Mouse (Mus musculus) forebrain, embryonic 14.5 days (tissue): ENCODE results near the gene Fa2h. TPM values are rescaled to one million over a fixed set of nuclear protein-coding genes. Genes with fewer than 3 reads are reported as not detected.
"Not testable (repeated sequence)": the region's sequence is repeated elsewhere in the genome, so short reads cannot be mapped to it uniquely, and the experiment has no call there.

Source experiments
- ATAC-seq: fragments of 200-750 bp; cut with Nextera tagmentation; 2 replicates; pipeline ENCODE4 v1.8.0; 2017; ENCODE audit warnings: mild to moderate bottlenecking, moderate library complexity
- DNase-seq: peaks from one replicate; pipeline ENCODE4 v3.0.0-alpha.2; 2015; ENCODE audit warnings: low spot score
- H3K27ac ChIP-seq: fragments of 300-500 bp; sonication (generic); 2 replicates; pipeline ENCODE4 v1.5.1; 2014; ENCODE audit warnings: low read depth, mild to moderate bottlenecking, control low read depth, low read length, moderate library complexity
- H3K27me3 ChIP-seq: fragments of 300-500 bp; sonication (generic); replicated peaks from 2 replicates; pipeline ENCODE4 v1.6.1; 2014; ENCODE audit warnings: low read length, control low read depth, mixed read lengths; ENCODE audit not compliant: control insufficient read depth, insufficient read depth
- H3K36me3 ChIP-seq: fragments of 300-500 bp; sonication (generic); 2 replicates; pipeline ENCODE4 v1.6.1; 2014; ENCODE audit warnings: low read length, control low read depth; ENCODE audit not compliant: control insufficient read depth, insufficient read depth
- H3K4me1 ChIP-seq: fragments of 300-500 bp; sonication (generic); 2 replicates; pipeline ENCODE4 v1.6.1; 2014; ENCODE audit warnings: antibody characterized with exemption, low read length, control low read depth; ENCODE audit not compliant: control insufficient read depth, insufficient read depth
- H3K4me2 ChIP-seq: fragments of 300-500 bp; sonication (generic); 2 replicates; pipeline ENCODE4 v1.6.1; 2014; ENCODE audit warnings: mild to moderate bottlenecking, control low read depth, low read length
- H3K4me3 ChIP-seq: fragments of 300-500 bp; sonication (generic); 2 replicates; pipeline ENCODE4 v1.5.1; 2014; ENCODE audit warnings: low read depth, low read length, control low read depth
- H3K9ac ChIP-seq: fragments of 300-500 bp; sonication (generic); 2 replicates; pipeline ENCODE4 v1.6.1; 2014; ENCODE audit warnings: mild to moderate bottlenecking, low read length, control low read depth, moderate library complexity
- H3K9me3 ChIP-seq: fragments of 300-500 bp; sonication (generic); replicated peaks from 2 replicates; pipeline ENCODE4 v1.6.1; 2016; ENCODE audit warnings: low read length, control low read depth, mixed read lengths; ENCODE audit not compliant: control insufficient read depth
- WGBS: fragments of 180-500 bp; shearing (Covaris S2); extraction: QIAGEN DNeasy Blood & Tissue Kit; methylation state at CpG from one replicate; pipeline ENCODE4 v1.1.7; 2014; 5-methylcytosine and 5-hydroxymethylcytosine counted together
- polyA plus RNA-seq: library from polyadenylated mRNA; unstranded; fragments of >200 nt; fragmentation: Nextera tagmentation; extraction: Ambion mirVana; gene quantifications from 2 replicates; pipeline ENCODE4 v1.2.1, GENCODE M21; 2014

Gene Fa2h
- polyA plus RNA-seq, 1 experiment from 2014 or later: not detected

- no peak for ATAC-seq
Observed at GRCm38 (mm10) chr8:111314729-111315128, 78.9 kb downstream of the Fa2h start.

GRCm38 (mm10) chr8:111313961-111314360 is 79.7 kb downstream of the Fa2h start:
- not testable (repeated sequence) for H3K4me1 ChIP-seq, DNase-seq, H3K36me3 ChIP-seq, H3K4me3 ChIP-seq, H3K9ac ChIP-seq, H3K27me3 ChIP-seq, H3K9me3 ChIP-seq, ATAC-seq, H3K4me2 ChIP-seq, H3K27ac ChIP-seq
- WGBS: 92% methylated on average over 6 of the region's 6 CpGs

More at GRCm38 (mm10) chr8:111314729-111315128, 78.9 kb downstream of the Fa2h start:
- H3K4me3 ChIP-seq: no peak overlapping the region
- H3K4me1 ChIP-seq: no peaks in the 10 kb centered on the region
- no peak overlapping the region for H3K4me2 ChIP-seq
- H3K27ac ChIP-seq: no peak overlapping the region
- no peaks in the 10 kb centered on the region for H3K36me3 ChIP-seq
- DNase-seq: no peak
- WGBS: 90% methylated on average over 12 of the region's 12 CpGs
- H3K9ac ChIP-seq: no peak overlapping the region
- H3K27me3 ChIP-seq: no peaks in the 10 kb centered on the region
- no peaks in the 10 kb centered on the region for H3K9me3 ChIP-seq

- no peak overlapping the region for H3K9ac ChIP-seq
- ATAC-seq: no peak
- no peaks in the 10 kb centered on the region for H3K4me1 ChIP-seq
- H3K27ac ChIP-seq: no peak overlapping the region
- H3K4me3 ChIP-seq: no peak overlapping the region
- H3K9me3 ChIP-seq: no peaks in the 10 kb centered on the region
- no peak for DNase-seq
- H3K4me2 ChIP-seq: no peak overlapping the region
- no peaks in the 10 kb centered on the region for H3K36me3 ChIP-seq
- no peaks in the 10 kb centered on the region for H3K27me3 ChIP-seq
- 74% methylated on average over 3 of the region's 3 CpGs for WGBS
Observed at GRCm38 (mm10) chr8:111312758-111313162, 80.9 kb downstream of the Fa2h start.

GRCm38 (mm10) chr8:111310006-111310405 is 83.6 kb downstream of the Fa2h start:
- not testable (repeated sequence) for ATAC-seq, H3K27me3 ChIP-seq, H3K4me3 ChIP-seq, H3K9ac ChIP-seq, DNase-seq, H3K27ac ChIP-seq, H3K9me3 ChIP-seq, H3K4me1 ChIP-seq, H3K4me2 ChIP-seq, H3K36me3 ChIP-seq
- 94% methylated on average over 12 of the region's 15 CpGs for WGBS

- DNase-seq (no peak), ATAC-seq (no peak)
- H3K4me1 ChIP-seq: no peaks in the 10 kb centered on the region
- H3K36me3 ChIP-seq: no peaks in the 10 kb centered on the region
- H3K27me3 ChIP-seq: no peaks in the 10 kb centered on the region
- no peaks in the 10 kb centered on the region for H3K9me3 ChIP-seq
- no peak overlapping the region for H3K27ac ChIP-seq
- 26% methylated on average over 5 of the region's 5 CpGs for WGBS
- no peak overlapping the region for H3K9ac ChIP-seq
- no peak overlapping the region for H3K4me2 ChIP-seq
- no peak overlapping the region for H3K4me3 ChIP-seq
Observed at GRCm38 (mm10) chr8:111305031-111305730, 88.4 kb downstream of the Fa2h start.

GRCm38 (mm10) chr8:111304359-111304758 is 89.3 kb downstream of the Fa2h start:
- no peak for DNase-seq

GRCm38 (mm10) chr8:111303076-111303803 is 90.4 kb downstream of the Fa2h start:
- not testable (repeated sequence) for H3K27ac ChIP-seq, H3K27me3 ChIP-seq, H3K4me2 ChIP-seq, H3K4me3 ChIP-seq, ATAC-seq, H3K36me3 ChIP-seq, DNase-seq, H3K9ac ChIP-seq, H3K9me3 ChIP-seq, H3K4me1 ChIP-seq
- 81% methylated on average over 5 of the region's 5 CpGs for WGBS

More at GRCm38 (mm10) chr8:111304359-111304758, 89.3 kb downstream of the Fa2h start:
- H3K4me3 ChIP-seq: no peak overlapping the region
- no peaks in the 10 kb centered on the region for H3K4me1 ChIP-seq
- no peaks in the 10 kb centered on the region for H3K36me3 ChIP-seq
- H3K4me2 ChIP-seq: no peak overlapping the region
- no peaks in the 10 kb centered on the region for H3K27me3 ChIP-seq
- no peak overlapping the region for H3K27ac ChIP-seq
- no peak for ATAC-seq
- H3K9ac ChIP-seq: no peak overlapping the region
- WGBS: 88% methylated on average over 3 of the region's 3 CpGs
- no peaks in the 10 kb centered on the region for H3K9me3 ChIP-seq

GRCm38 (mm10) chr8:111300597-111301546 is 92.8 kb downstream of the Fa2h start:
- Histone ChIP-seq H3K27ac (no peak overlapping the region), H3K27me3 (no peaks in the 10 kb centered on the region), H3K9me3 (no peaks in the 10 kb centered on the region), H3K4me2 (peak overlapping the region; percentile 39), H3K36me3 (peaks cover 10% of the 10 kb centered on the region), H3K9ac (no peak overlapping the region), H3K4me3 (peak overlapping the region; percentile 94), H3K4me1 (peaks cover 9% of the 10 kb centered on the region)
- 70% methylated on average over 11 of the region's 11 CpGs for WGBS
- DNase-seq (no peak), ATAC-seq (peak; percentile 0; the same call in 1 of the 2 replicates)
